Mouse (Mus musculus) lung, embryonic 14.5 days (tissue): Measurements from ENCODE around the gene Ralb. TPM values are rescaled to one million over a fixed set of nuclear protein-coding genes. Genes with fewer than 3 reads are reported as not detected.
A peak's percentile ranks its signal among the peaks of the same experiment; 100 is the strongest.

Experiments
- ATAC-seq: fragments of 200-750 bp; cut with Nextera tagmentation; 2 replicates; pipeline ENCODE4 v1.8.0; 2017; ENCODE audit warnings: mild to moderate bottlenecking, moderate TSS enrichment, moderate library complexity; ENCODE audit not compliant: insufficient read depth
- DNase-seq: peaks from one replicate; pipeline ENCODE4 v3.0.0-alpha.2; 2015
- H3K27ac ChIP-seq: fragments of 300-500 bp; sonication (generic); 2 replicates; pipeline ENCODE4 v1.5.1; 2014; ENCODE audit warnings: low read depth, mild to moderate bottlenecking, moderate library complexity
- H3K27me3 ChIP-seq: fragments of 300-500 bp; sonication (generic); 2 replicates; pipeline ENCODE4 v1.6.1; 2014; ENCODE audit warnings: low read length, control low read depth; ENCODE audit not compliant: insufficient read depth
- H3K36me3 ChIP-seq: fragments of 300-500 bp; sonication (generic); 2 replicates; pipeline ENCODE4 v1.6.1; 2014; ENCODE audit warnings: control low read depth; ENCODE audit not compliant: insufficient read depth
- H3K4me1 ChIP-seq: fragments of 300-500 bp; sonication (generic); 2 replicates; pipeline ENCODE4 v1.6.1; 2014; ENCODE audit warnings: antibody characterized with exemption, control low read depth; ENCODE audit not compliant: insufficient read depth
- H3K4me2 ChIP-seq: fragments of 300-500 bp; sonication (generic); 2 replicates; pipeline ENCODE4 v1.6.1; 2014; ENCODE audit warnings: mild to moderate bottlenecking
- H3K4me3 ChIP-seq: fragments of 300-500 bp; sonication (generic); 2 replicates; pipeline ENCODE4 v1.5.1; 2014; ENCODE audit warnings: low read depth, low read length
- H3K9ac ChIP-seq: fragments of 300-500 bp; sonication (generic); 2 replicates; pipeline ENCODE4 v1.6.1; 2014
- H3K9me3 ChIP-seq: fragments of 300-500 bp; sonication (generic); 2 replicates; pipeline ENCODE4 v1.6.1; 2016; ENCODE audit warnings: low read depth, low read length, control low read depth
- CTCF ChIP-seq: IDR thresholded peaks from 2 replicates; pipeline ENCODE4 v1.5.1; 2016; ENCODE audit warnings: antibody characterized with exemption, low read depth
- WGBS: fragments of 180-500 bp; shearing (Covaris S2); extraction: QIAGEN DNeasy Blood & Tissue Kit; methylation state at CpG from one replicate; pipeline ENCODE4 v1.1.7; 2014; 5-methylcytosine and 5-hydroxymethylcytosine counted together
- polyA plus RNA-seq: library from polyadenylated mRNA; unstranded; fragments of >200 nt; fragmentation: Nextera tagmentation; extraction: Ambion mirVana; gene quantifications from 2 replicates; pipeline ENCODE4 v1.2.1, GENCODE M21; 2014

The Ralb gene
- polyA plus RNA-seq, 1 experiment from 2014 or later: 221 TPM

DNA sequence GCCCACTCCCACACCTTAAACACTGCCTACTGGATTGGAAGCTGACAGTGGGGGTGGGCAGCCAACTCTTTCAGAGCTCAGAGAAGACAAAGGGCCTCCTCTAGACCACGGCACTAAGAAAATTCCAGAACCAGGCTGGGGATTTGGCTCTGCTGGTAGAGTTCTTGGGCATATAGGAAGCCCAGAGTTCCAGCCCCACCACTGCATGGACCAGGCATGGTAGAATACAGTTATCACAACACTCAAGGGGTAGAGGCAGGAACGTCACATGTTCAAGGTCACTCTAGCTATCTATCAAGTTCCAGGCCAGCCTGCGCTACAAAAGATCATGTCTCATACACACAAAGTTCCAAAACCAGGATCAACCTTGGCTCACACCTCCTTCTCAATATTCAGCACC, 1.4 kb downstream of the Ralb start:
- Histone ChIP-seq H3K27me3 (no peaks in the 10 kb centered on the region), H3K4me2 (peak overlapping the region; percentile 65), H3K9ac (peak overlapping the region; percentile 71), H3K4me1 (peaks cover 16% of the 10 kb centered on the region), H3K36me3 (peaks cover 20% of the 10 kb centered on the region), H3K4me3 (peak overlapping the region; percentile 67), H3K9me3 (no peaks in the 10 kb centered on the region), H3K27ac (peak overlapping the region; percentile 78; the same call in 1 of the 2 replicates)
- DNase-seq (no peak), ATAC-seq (no peak)
- TF ChIP-seq CTCF: no peak
- WGBS: 44% methylated on average over 3 of the region's 3 CpGs

DNA sequence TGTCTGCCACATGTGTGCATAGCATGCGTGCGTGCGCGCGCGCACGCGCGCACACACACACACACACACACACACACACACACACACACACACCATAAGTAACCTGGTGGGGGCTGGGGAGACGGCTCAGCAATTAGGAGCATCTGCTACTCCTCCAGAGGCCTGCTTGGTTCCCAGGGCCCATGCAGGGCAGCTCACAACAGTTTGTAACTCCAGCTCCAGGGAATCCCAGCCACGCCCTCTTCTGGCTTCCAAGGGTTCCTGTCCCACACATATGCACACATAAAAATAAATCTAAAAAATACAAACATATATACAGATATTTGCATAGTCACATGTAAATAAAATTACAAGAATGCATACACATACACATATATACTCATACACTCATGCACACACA, 1.9 kb downstream of the Ralb start:
- Histone ChIP-seq H3K36me3 (peaks cover 20% of the 10 kb centered on the region), H3K27ac (no peak overlapping the region), H3K4me1 (peaks cover 15% of the 10 kb centered on the region), H3K9ac (peak overlapping the region; percentile 71; the same call in 1 of the 2 replicates), H3K4me3 (peak overlapping the region; percentile 67), H3K27me3 (no peaks in the 10 kb centered on the region), H3K4me2 (peak overlapping the region; percentile 65), H3K9me3 (no peaks in the 10 kb centered on the region)
- DNase-seq (peak; percentile 48), ATAC-seq (no peak)
- WGBS: 92% methylated on average over 11 of the region's 11 CpGs
- TF ChIP-seq CTCF: no peak

DNA sequence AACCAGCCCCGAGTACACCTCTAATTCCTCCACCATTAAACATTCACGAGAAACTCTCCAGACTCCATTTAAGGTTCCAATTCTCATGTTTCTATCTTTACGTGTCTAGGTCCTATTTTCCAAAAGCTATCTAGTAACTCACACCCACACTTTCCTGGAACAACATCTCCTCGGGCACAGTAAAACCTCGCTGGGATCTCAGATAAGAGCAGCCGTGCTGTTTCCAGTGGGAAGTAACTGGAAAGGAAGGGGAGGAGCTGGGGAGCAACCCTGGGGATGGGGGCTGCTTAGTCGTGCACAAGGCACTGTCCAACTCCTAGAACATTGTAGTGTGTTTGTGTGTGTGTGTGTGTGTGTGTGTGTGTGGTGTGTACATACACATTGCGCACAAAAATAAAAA, 2.7 kb downstream of the Ralb start:
- 61% methylated on average over 8 of the region's 8 CpGs for WGBS
- Histone ChIP-seq H3K4me2 (peak overlapping the region; percentile 34; the same call in 1 of the 2 replicates), H3K4me3 (no peak overlapping the region), H3K9ac (no peak overlapping the region), H3K36me3 (peaks cover 20% of the 10 kb centered on the region), H3K27ac (no peak overlapping the region), H3K9me3 (no peaks in the 10 kb centered on the region), H3K27me3 (no peaks in the 10 kb centered on the region), H3K4me1 (peaks cover 18% of the 10 kb centered on the region)
- no peak for ATAC-seq
- DNase-seq: no peak
- TF ChIP-seq CTCF: no peak

DNA sequence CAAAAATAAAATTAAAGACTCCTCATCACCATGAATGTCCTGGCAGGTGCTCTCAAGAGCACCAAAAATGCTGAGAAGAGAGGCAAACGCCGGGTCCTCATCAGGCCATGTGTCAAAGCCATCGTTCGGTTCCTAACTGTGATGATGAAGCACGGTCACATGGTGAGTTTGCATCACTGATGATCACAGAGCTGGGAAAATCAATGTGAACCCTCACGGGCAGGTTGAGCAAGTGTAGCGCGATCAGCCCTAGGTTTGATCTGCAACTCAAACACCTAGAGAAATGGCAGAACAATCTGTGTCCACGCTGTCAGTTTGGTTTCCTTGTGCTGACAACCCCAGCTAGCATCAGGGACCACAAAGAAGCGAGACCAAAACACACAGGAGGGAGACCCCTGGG, 5.1 kb downstream of the Ralb start:
- no peaks in the 10 kb centered on the region for H3K9me3 ChIP-seq
- 93% methylated on average over 10 of the region's 10 CpGs for WGBS
- H3K4me1 ChIP-seq: peaks cover 9% of the 10 kb centered on the region
- H3K27ac ChIP-seq: no peak overlapping the region
- TF ChIP-seq CTCF: no peak
- peaks cover 23% of the 10 kb centered on the region for H3K36me3 ChIP-seq
- H3K4me2 ChIP-seq: no peak overlapping the region
- no peak overlapping the region for H3K4me3 ChIP-seq
- H3K9ac ChIP-seq: no peak overlapping the region
- H3K27me3 ChIP-seq: no peaks in the 10 kb centered on the region
- DNase-seq (no peak), ATAC-seq (no peak)

DNA sequence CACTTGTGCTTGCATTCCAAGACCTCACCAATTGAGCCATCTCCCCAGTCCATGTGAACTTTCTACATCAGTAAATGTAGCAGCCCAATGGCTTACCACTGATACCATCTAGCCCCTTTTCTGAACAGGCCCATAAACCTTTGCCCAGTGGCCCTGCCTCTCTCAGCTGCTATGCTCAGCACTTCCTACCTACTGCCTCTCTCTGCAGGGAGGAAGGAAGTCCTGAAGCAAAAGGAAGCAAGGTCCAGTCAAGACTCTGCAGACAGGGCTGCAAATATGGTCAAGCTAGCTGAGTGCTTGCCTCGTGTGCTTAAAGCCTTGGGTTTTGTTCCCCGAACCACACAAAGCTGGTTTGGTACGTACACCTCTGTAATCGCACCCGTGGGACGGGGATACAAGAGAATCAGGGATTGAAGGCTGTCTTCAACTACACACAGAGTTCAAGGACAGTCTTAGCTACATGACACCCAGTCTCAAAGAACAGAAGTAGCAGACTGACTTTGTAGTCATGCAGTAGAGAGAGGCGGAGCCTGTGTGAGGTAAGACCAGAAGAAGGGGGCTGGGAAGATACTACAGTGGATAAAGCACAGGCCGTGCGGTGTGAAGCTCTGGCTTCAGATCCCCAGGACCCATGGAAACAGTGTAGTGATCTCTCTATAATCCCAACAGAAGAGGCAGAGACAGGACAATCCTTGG, 5.9 kb downstream of the Ralb start:
- Histone ChIP-seq H3K4me1 (peaks cover 12% of the 10 kb centered on the region), H3K36me3 (peaks cover 23% of the 10 kb centered on the region), H3K27me3 (no peaks in the 10 kb centered on the region), H3K27ac (no peak overlapping the region), H3K4me2 (no peak overlapping the region), H3K4me3 (no peak overlapping the region), H3K9me3 (no peaks in the 10 kb centered on the region), H3K9ac (no peak overlapping the region)
- ATAC-seq (no peak), DNase-seq (no peak)
- no peak for TF ChIP-seq CTCF
- WGBS: 81% methylated on average over 9 of the region's 9 CpGs

- H3K9ac ChIP-seq: no peak overlapping the region
- peaks cover 20% of the 10 kb centered on the region for H3K4me1 ChIP-seq
- no peak overlapping the region for H3K4me2 ChIP-seq
- no peak for DNase-seq
- WGBS: 68% methylated on average over 5 of the region's 5 CpGs
- no peaks in the 10 kb centered on the region for H3K27me3 ChIP-seq
- peaks cover 23% of the 10 kb centered on the region for H3K36me3 ChIP-seq
- H3K27ac ChIP-seq: no peak overlapping the region; the same call in 1 of the 2 replicates
- H3K4me3 ChIP-seq: no peak overlapping the region
- no peak for TF ChIP-seq CTCF
- no peaks in the 10 kb centered on the region for H3K9me3 ChIP-seq
- no peak for ATAC-seq
These were observed 7.1 kb downstream of the Ralb start for GRCm38 (mm10) chr1:119497346-119498004.

DNA sequence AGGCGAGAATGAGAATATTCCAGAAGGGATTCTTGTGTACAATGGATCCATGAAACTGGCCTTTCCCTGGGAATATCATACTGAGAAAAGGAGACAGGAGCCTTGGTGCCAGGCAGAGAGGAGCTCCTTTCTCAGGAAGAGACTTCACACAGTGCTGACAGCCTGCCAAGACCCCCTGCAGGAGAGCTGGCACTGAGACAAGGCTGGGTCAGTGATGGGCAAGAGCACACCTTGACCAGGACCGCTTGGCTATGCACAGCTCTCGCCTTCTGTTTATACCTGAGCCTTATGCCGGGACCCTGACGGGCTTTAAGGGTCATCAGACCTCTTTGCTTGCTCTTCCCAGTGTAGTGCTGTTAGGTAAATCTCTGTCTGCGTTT, 9.2 kb downstream of the Ralb start:
- peaks cover 33% of the 10 kb centered on the region for H3K4me1 ChIP-seq
- 0 out of 2 replicates have a peak, but pooled peaks cover 11% of the 10 kb centered on the region for H3K36me3 ChIP-seq
- no peak for ATAC-seq
- no peak for TF ChIP-seq CTCF
- H3K27ac ChIP-seq: no peak overlapping the region
- H3K4me3 ChIP-seq: no peak overlapping the region
- WGBS: 81% methylated on average over 6 of the region's 6 CpGs
- no peak for DNase-seq
- no peaks in the 10 kb centered on the region for H3K9me3 ChIP-seq
- no peak overlapping the region for H3K9ac ChIP-seq
- H3K4me2 ChIP-seq: no peak overlapping the region
- no peaks in the 10 kb centered on the region for H3K27me3 ChIP-seq
